Mouse (Mus musculus) gastrocnemius, postnatal 25 days (tissue): Measurements from ENCODE around the gene Ikzf1. TPM values are rescaled to one million over a fixed set of nuclear protein-coding genes. Genes with fewer than 3 reads are reported as not detected.

Experiments used
- DNase-seq: peaks from one replicate; pipeline ENCODE4 v3.0.0; 2022
- total RNA-seq, 2 experiments: library from RNA; stranded (reverse); gene quantifications; 1 replicate in 1 of 2; 2 replicates in 1 of 2; pipeline ENCODE4 v1.2.3; 2021

The Ikzf1 gene
- total RNA-seq, 2 experiments from 2014 or later = 0.31 to 0.62 TPM

GRCm38 (mm10) chr11:11766736-11767135 lies 81.9 kb downstream of the Ikzf1 start:
- no peak for DNase-seq

DNA sequence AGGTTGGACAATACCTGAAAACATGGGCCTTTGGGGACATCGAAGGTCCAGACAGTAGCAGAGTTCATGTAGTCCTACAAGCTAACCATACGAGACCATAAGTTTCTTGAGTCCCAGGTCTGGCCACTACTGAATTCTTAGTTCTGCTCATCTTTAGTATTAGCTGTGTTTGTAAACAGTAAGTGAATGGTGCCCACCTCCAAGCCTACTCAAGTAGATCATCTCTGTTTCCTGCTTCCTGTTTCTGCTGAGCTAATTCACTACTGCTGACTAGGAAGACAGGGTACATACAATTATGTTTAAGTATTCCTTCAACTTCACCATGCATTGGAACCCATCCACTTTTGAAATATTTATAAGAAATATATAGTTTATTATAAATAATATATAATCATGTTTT lies 83.3 kb downstream of the Ikzf1 start:
- DNase-seq = no peak

- DNase-seq = no peak
Measured at GRCm38 (mm10) chr11:11769281-11769680, 84.5 kb downstream of the Ikzf1 start.

- DNase-seq = no peak
Measured at GRCm38 (mm10) chr11:11770691-11771090, 85.9 kb downstream of the Ikzf1 start.

DNA sequence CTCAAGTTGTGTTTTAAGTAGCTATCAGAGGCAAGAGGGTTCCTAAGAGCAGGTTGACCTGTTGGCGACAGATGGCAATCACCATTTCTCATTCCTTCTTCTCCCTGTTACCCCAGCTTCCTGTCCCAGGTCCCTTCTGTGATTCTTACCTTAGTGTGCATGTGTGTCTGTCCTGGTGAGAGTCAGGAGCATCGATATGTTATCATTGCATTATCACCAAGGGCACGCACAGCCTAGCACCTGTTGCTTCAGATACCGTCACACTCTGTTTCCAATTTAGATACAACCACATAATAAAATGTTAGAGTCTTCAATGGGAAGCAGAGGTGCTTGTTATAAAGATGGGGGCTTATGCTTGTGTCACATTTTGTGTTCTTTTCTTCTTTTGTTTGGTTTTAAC lies 87.4 kb downstream of the Ikzf1 start:
- no peak for DNase-seq

GRCm38 (mm10) chr11:11774384-11774783 lies 89.6 kb downstream of the Ikzf1 start:
- DNase-seq = no peak

DNA sequence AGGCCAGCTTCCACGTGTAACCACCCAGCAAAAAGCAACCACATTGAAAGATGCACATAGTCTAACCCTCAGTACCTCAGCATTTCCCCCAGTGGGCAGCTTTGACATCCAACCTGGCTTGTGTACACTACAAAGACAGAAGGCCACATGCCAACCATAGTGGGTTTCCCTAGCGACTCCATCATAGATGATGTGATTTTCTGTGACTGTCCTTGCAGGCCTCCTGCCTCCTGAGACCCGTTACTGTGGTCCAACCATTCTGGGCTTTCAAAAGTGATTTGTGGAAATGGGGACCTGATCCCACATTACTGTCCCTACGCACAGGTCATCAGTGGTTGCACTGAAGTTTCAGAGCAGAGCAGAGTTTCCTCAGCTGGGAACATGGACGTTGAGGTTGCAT lies 90.1 kb downstream of the Ikzf1 start:
- DNase-seq = no peak

- DNase-seq = no peak
Measured at GRCm38 (mm10) chr11:11776071-11776821, 91.4 kb downstream of the Ikzf1 start.

- no peak for DNase-seq
Measured at GRCm38 (mm10) chr11:11776822-11777174, 92.0 kb downstream of the Ikzf1 start.

DNA sequence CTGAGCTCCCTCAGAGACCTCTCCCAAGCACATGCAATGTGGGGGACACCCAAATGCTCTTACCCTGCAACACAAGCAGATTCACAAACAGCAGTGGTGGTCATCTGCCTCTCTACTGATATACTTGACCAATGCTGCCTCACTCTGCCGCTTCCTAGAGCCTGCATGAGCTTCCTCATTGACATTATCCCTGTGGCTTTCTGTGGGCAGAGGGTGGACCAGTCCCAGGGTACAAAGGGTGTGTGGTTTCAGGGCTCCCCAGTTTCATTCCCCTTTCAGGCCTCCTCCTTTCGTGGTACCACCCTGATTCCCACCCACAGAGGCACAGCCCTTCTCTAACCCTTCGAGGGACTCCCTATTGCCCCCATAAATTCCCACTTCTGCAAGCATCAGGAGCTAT lies 92.4 kb downstream of the Ikzf1 start:
- no peak for DNase-seq

- no peak for DNase-seq
Measured at GRCm38 (mm10) chr11:11777796-11778195, 93.0 kb downstream of the Ikzf1 start.

DNA sequence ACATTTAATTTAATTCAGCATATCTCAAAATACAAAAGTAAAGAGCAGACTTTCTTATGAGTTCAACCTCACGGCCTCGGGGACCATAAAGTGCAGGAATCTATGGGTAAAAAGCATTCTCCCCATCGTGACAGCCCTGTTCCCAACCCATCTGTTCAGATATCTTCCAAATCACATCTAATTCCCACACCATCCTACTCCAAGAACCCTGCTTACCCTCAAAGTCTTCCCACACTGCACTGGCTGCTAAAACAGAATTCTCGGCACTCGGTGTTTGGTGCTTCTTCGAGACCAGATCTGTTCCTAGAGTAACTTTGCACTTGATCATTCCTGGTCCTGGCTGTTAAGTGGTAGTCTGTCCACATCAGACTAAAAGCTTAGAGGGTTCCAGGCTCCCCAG lies 93.5 kb downstream of the Ikzf1 start:
- DNase-seq = no peak

- DNase-seq = no peak
Measured at GRCm38 (mm10) chr11:11781728-11782127, 96.9 kb downstream of the Ikzf1 start.

GRCm38 (mm10) chr11:11785457-11785856 lies 100.7 kb downstream of the Ikzf1 start:
- no peak for DNase-seq

- peak; percentile 51 for DNase-seq
Measured at GRCm38 (mm10) chr11:11788521-11788974, 103.7 kb downstream of the Ikzf1 start.

DNA sequence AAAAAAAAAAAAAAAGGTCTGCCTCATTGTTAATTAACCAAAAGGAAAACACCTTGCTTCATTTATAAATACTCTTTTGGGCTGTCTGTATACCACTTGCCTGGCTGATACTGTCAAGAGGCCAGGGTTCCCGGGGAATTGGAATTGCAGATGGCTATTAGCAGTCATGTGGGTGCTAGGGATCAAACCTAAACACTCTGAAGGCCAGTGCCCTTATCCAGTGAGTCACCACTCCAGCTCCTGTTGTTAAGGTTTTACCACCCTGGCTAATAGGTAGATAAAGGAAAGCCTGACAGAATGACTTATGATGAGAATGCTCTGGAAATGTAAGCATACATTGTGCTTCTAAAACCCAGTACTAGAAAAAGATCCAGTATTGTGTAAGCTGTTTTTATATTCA lies 109.8 kb downstream of the Ikzf1 start:
- DNase-seq = no peak

GRCm38 (mm10) chr11:11798690-11799089 lies 113.9 kb downstream of the Ikzf1 start:
- no peak for DNase-seq

- no peak for DNase-seq
Measured at GRCm38 (mm10) chr11:11800304-11800703, 115.5 kb downstream of the Ikzf1 start.

GRCm38 (mm10) chr11:11801067-11801466 lies 116.3 kb downstream of the Ikzf1 start:
- no peak for DNase-seq

GRCm38 (mm10) chr11:11804421-11804820 lies 119.6 kb downstream of the Ikzf1 start:
- no peak for DNase-seq

DNA sequence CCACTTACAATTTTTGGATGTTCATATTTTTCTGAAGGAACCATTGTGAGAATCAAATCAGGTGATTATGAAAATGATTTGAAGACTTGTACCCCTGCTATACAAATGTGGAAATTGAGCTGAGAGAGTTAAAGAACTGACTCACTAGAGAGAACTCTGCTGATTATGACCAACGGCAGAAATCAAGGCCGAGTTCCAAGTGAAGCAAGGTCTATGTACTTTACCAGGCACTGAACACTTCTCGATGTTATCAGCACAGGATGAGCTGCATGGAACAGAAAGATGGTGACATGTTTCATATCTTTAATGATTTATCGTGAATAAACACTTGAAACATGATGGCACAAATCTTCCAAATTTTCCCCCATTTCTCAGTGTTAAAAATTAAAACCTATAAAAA lies 121.1 kb downstream of the Ikzf1 start:
- DNase-seq = no peak

DNA sequence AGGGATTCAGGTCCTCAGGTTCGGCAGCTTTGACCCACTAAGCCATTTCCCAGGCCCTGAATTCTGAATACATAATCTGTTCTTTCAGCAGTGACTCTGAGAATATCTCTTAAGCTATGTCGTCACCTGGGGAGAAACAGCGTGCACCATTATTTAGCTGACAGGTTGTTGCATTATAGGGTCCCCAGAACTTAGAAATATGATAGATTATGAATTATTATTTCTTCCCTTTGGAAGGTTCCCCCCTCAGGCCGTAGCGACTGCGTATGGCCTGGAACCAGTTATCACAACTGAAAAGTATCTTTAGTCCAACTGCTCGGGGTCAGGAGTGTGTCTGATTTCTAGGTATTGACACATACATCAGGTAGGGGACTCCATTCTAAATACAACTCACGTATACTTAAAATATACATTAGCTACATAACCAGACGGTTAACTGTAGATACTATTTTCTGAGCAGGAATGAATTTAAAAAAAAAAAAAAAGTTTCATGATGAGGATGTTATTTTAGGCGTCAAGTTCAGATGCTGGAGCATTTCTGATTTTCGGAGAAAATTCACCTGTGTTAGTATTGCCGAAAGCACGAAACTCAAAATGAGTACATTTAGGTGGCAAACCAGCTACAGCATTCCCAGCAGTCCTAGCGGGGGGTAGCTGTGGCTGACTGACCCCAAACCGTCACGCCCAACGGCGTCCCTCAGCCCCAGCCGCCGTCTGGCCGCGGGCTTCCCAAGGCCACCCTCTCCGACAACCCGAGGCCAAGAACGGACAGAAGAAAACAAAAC lies 123.4 kb downstream of the Ikzf1 start:
- DNase-seq = no peak

GRCm38 (mm10) chr11:11808820-11809403 lies 124.1 kb downstream of the Ikzf1 start, which contains the start of gene Fignl1:
TSS of gene Fignl1 (minus strand) at chr11:11808962.
- peak; percentile 92 for DNase-seq
